Mouse (Mus musculus): ENCODE measurements around the gene Jazf1.

DNA sequence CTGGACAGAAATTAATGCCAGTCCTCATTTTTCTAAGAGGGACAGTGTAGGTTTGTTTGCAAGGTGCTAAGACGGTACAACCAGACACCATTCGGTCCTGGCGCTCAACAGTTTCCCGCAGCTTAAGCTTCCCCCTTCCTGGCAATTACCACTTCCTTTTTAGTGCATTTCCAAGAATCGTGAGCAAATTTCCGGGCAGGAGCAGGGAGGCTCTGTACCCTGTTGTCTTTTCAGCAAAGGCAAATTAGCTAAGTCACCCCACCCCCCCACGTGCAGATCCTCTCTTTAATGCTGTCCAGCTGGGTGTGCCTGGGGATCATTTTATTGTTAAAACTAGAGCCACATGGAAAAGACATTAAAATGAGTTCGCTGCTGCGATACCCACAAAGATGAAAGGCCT lies 266.2 kb downstream of the Jazf1 start:
- TF ChIP-seq POLR2AphosphoS5 (IDR thresholded peaks at IDR 0.05; ENCODE audit: borderline replicate concordance, low read depth, low read length) (no peak), TAL1 (IDR thresholded peaks at IDR 0.05; ENCODE audit: low read length) (no peak)
